ENCODE assay signal across 18 mouse cellular contexts in the genomic region with DNA sequence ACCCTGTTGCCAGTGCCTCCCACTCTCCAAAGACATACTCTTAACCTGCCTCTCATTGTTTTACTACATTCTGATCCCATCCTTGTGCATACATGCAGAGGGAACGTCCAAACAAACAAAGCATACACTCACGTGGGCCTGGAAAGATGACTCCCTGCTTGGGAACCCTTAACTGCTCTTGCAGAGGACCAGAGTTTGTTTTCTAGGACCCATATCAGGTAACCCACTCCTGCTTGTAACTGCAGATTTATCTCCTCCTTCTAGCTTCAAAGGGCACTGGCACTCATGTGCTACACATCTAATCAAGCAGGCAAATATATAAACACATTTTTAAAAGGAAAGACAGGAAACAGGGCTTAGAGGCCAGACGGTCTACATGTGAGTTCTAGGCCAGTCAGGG.
"Had no signal": no experiment of that assay in that cellular context is flagged by ENCODE, and none has a peak within 500 bp of the region (broad histone marks: within the 10 kb centered on the region; RNA-seq: fewer than 3 reads in every experiment).

No protein-coding gene starts in this region.

- ATAC-seq: liver, postnatal 0 days; lung, postnatal 0 days; midbrain, embryonic 13.5 days; midbrain, embryonic 15.5 days had no signal

- H3K4me2 ChIP-seq: liver, embryonic 15.5 days; lung, embryonic 15.5 days; midbrain, embryonic 11.5 days; midbrain, embryonic 13.5 days; midbrain, embryonic 15.5 days; neural tube, embryonic 12.5 days had no signal

- DNase-seq: liver, postnatal 0 days; lung, adult 2 months; lung, postnatal 14 days; lung, postnatal 36 days; right cerebral cortex, postnatal 25 days; right cerebral cortex, postnatal 4 days; spleen, adult 18-20 months; thymus, adult 18-20 months; thymus, postnatal 14 days; thymus, postnatal 4 days had no signal

- H3K27ac ChIP-seq: liver, embryonic 15.5 days; lung, embryonic 15.5 days; macrophage; midbrain, embryonic 13.5 days; midbrain, embryonic 15.5 days; neural tube, embryonic 12.5 days had no signal

- H3K9ac ChIP-seq: liver, embryonic 15.5 days; liver, postnatal 0 days; lung, embryonic 15.5 days; midbrain, embryonic 13.5 days; midbrain, embryonic 15.5 days; neural tube, embryonic 12.5 days had no signal

- H3K4me3 ChIP-seq: liver, embryonic 15.5 days; lung, embryonic 15.5 days; midbrain, embryonic 13.5 days; midbrain, embryonic 15.5 days; neural tube, embryonic 12.5 days had no signal

- H3K27me3 ChIP-seq: liver, embryonic 15.5 days; lung, embryonic 15.5 days; midbrain, embryonic 13.5 days; midbrain, embryonic 15.5 days; neural tube, embryonic 12.5 days had no signal

- H3K4me1 ChIP-seq: liver, embryonic 15.5 days; lung, embryonic 15.5 days; midbrain, embryonic 13.5 days; midbrain, embryonic 15.5 days; neural tube, embryonic 12.5 days had no signal

- H3K36me3 ChIP-seq: liver, embryonic 15.5 days; lung, embryonic 15.5 days; midbrain, embryonic 13.5 days; midbrain, embryonic 15.5 days; neural tube, embryonic 12.5 days had no signal

- H3K9me3 ChIP-seq: liver, embryonic 15.5 days; lung, embryonic 15.5 days; midbrain, embryonic 13.5 days; midbrain, embryonic 15.5 days; neural tube, embryonic 12.5 days had no signal
